Mouse (Mus musculus): ENCODE measurements around the gene D930007J09Rik. TPM values are rescaled to one million over a fixed set of nuclear protein-coding genes. Genes with fewer than 3 reads are reported as not detected.

The D930007J09Rik gene
- total RNA-seq, 2 experiments from 2014 or later, result 1.2 to 2.4 TPM

- DNase-seq (ENCODE audit: low spot score in 2 of 2), result no peak
These were observed 41.9 kb downstream of the D930007J09Rik start for GRCm38 (mm10) chr13:32760795-32761194.

- DNase-seq (ENCODE audit: low spot score in 2 of 2), result peak in 1 of 2 experiments; percentile 22
These were observed 43.6 kb downstream of the D930007J09Rik start for GRCm38 (mm10) chr13:32759036-32759435.

Other genes with a start within 250 kb of the D930007J09Rik start
- under 1 TPM; 0.62 to 0.64 TPM for gene Mylk4, start 18.9 kb downstream of the D930007J09Rik start, total RNA-seq (2021)
- 10 to 100 TPM; 53.5 to 54.8 TPM for gene Wrnip1, start 811 bp downstream of the D930007J09Rik start, total RNA-seq (2021)
- 1 to 10 TPM in 1 of 2 experiments, under 1 TPM in 1; 0.55 to 1.5 TPM for gene Serpinb1a, start 48.3 kb upstream of the D930007J09Rik start, total RNA-seq (2021)
- gene Serpinb1c, start 95.4 kb upstream of the D930007J09Rik start, total RNA-seq (2021), result under 1 TPM in 1 of 2 experiments, not detected in 1; 0.35 TPM
- 1 to 10 TPM; 2.0 to 3.6 TPM for gene Serpinb6b, start 162.4 kb upstream of the D930007J09Rik start, total RNA-seq (2021)
- 1 to 10 TPM; 5.4 to 6.5 TPM for gene Serpinb9, start 200.4 kb upstream of the D930007J09Rik start, total RNA-seq (2021)
- gene Serpinb9b, start 224.6 kb upstream of the D930007J09Rik start, total RNA-seq (2021), result not detected